Mouse (Mus musculus): ENCODE results near the gene Agpat4. TPM values are rescaled to one million over a fixed set of nuclear protein-coding genes. Genes with fewer than 3 reads are reported as not detected.

Gene Agpat4
- total RNA-seq, 1 experiment: 45.7 TPM

DNA sequence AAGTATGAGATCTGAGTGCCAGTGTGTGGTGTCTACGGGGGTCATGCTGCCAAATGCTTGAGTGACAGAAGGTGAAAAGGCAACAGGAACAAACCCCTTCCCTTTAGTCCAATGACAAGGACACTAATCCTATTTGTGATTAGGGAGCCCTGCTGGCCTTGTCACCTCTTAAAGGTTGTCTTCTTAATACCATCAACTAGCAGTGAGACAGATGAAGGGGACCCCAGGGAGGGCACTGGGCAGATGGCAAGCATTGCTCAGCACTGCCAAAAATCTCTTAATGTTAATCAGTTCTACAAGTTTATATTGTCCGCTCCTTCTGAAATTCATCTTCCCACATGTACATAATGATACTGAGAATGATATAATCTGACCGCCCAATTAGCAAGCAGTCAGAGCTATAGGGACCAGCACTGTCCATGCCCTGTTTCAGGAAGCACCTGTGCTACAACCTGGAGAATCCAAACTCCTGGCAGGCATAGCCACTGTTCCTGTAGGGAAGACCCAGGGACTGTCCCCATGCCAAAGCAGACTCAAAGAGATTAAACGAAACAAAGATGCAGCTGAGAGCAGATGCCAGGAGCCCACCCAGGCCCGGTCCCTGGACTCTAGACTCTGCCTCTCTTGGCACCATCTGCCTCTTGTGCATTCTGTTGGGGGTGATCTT, 28.1 kb upstream of the Agpat4 start:
- no peak for DNase-seq (ENCODE audit: low read depth, low spot score)
- H3K9ac ChIP-seq (ENCODE audit: insufficient read depth, low read depth, low read length, poor library complexity, severe bottlenecking): no peak overlapping the region
- peaks cover 5% of the 10 kb centered on the region; the same call in 1 of the 2 replicates for H3K9me3 ChIP-seq (ENCODE audit: control insufficient read depth, insufficient read depth, low read depth, low read length)
- H3K4me1 ChIP-seq (ENCODE audit: control insufficient read depth in 2 of 2, insufficient read depth in 2 of 2, low read length in 2 of 2, poor library complexity in 1 of 2): no peaks in the 10 kb centered on the region
- TF ChIP-seq MAFK (IDR thresholded peaks at IDR 0.05; ENCODE audit: insufficient read depth, low read depth, low read length) (no peak), HCFC1 (IDR thresholded peaks at IDR 0.05; ENCODE audit: borderline replicate concordance, insufficient read depth, low read length) (no peak), ZNF384 (IDR thresholded peaks at IDR 0.05; ENCODE audit: low read depth, low read length) (no peak), CHD2 (IDR thresholded peaks at IDR 0.05; ENCODE audit: low read depth, low read length) (no peak), ZC3H11A (IDR thresholded peaks at IDR 0.05; ENCODE audit: borderline replicate concordance, low read depth, low read length) (no peak)
- in situ Hi-C loops (cut with MboI; ENCODE audit: low sequenced_read_pairs in 2 of 2, unreplicated experiment in 2 of 2): no loop called here
- H3K4me3 ChIP-seq (ENCODE audit: insufficient read depth in 1 of 2, low read depth in 1 of 2, low read length in 2 of 2, poor library complexity in 1 of 2, severe bottlenecking in 1 of 2): no peak overlapping the region
- no peaks in the 10 kb centered on the region for H3K36me3 ChIP-seq (ENCODE audit: control insufficient read depth, insufficient read depth, low read length, poor library complexity, severe bottlenecking)
- no peak overlapping the region for H3K27ac ChIP-seq (ENCODE audit: insufficient read depth, low read depth, low read length, poor library complexity, severe bottlenecking)

DNA sequence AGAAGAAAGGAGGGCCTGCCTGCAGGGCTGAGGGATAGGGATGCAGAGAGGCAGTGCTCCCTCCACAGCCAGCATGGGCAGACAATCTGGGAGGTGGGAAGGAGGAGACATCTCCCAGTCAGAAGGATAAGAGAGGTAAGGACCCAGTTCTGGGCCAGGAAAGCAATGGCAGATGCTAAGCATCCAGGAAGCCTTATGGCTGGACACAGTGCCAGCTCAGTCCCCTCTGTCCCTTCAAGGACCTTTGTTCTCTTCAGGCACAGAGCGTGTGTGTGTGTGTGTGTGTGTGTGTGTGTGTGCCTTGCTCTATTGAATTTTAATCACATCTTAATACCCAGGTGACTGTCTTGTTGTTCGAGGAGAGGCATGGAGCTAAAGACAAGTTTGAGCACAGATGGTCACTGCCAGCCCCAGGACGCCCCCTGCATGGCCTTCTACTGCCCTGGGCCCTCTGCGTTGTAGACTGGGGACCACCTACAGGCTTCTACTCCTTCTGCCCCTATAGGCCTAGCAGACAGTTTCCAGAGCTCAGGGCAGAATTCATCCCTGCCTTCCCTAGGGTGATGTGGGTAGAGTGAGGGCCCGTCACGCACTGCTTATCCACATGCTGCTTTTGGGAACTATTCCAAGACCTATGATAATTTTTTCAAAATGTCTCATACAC, 25.5 kb upstream of the Agpat4 start:
- peaks cover 5% of the 10 kb centered on the region; the same call in 1 of the 2 replicates for H3K9me3 ChIP-seq (ENCODE audit: control insufficient read depth, insufficient read depth, low read depth, low read length)
- no peaks in the 10 kb centered on the region for H3K36me3 ChIP-seq (ENCODE audit: control insufficient read depth, insufficient read depth, low read length, poor library complexity, severe bottlenecking)
- no peak overlapping the region for H3K9ac ChIP-seq (ENCODE audit: insufficient read depth, low read depth, low read length, poor library complexity, severe bottlenecking)
- DNase-seq (ENCODE audit: low read depth, low spot score): no peak
- H3K4me3 ChIP-seq (ENCODE audit: insufficient read depth in 1 of 2, low read depth in 1 of 2, low read length in 2 of 2, poor library complexity in 1 of 2, severe bottlenecking in 1 of 2): no peak overlapping the region
- no peaks in the 10 kb centered on the region for H3K4me1 ChIP-seq (ENCODE audit: control insufficient read depth in 2 of 2, insufficient read depth in 2 of 2, low read length in 2 of 2, poor library complexity in 1 of 2)
- no peak overlapping the region for H3K27ac ChIP-seq (ENCODE audit: insufficient read depth, low read depth, low read length, poor library complexity, severe bottlenecking)
- no peak for TF ChIP-seq MAFK (IDR thresholded peaks at IDR 0.05; ENCODE audit: insufficient read depth, low read depth, low read length)
- TF ChIP-seq ZNF384 (IDR thresholded peaks at IDR 0.05; ENCODE audit: low read depth, low read length): no peak
- TF ChIP-seq ZC3H11A (IDR thresholded peaks at IDR 0.05; ENCODE audit: borderline replicate concordance, low read depth, low read length): no peak
- no peak for TF ChIP-seq CHD2 (IDR thresholded peaks at IDR 0.05; ENCODE audit: low read depth, low read length)
- no peak for TF ChIP-seq HCFC1 (IDR thresholded peaks at IDR 0.05; ENCODE audit: borderline replicate concordance, insufficient read depth, low read length)
- in situ Hi-C loops (cut with MboI; ENCODE audit: low sequenced_read_pairs in 2 of 2, unreplicated experiment in 2 of 2): no loop called here

DNA sequence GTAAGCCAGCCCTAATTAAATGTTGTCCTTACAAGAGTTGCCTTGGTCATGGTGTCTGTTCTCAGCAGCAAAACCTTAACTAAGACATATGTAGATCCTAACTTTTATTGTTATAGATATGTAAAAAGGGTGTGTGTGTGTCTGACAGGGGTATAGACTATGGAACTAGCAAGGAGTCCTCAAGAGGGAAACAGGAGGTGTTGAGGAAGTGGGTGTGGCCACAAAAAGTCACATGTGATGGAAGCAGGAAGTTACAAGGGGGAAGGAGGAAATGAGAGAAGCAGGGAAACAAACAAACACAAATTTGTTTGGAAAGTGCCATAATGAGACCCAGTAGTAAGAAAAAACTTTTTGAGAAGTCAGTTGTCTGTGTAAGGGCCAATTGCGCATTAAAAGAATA, 24.5 kb upstream of the Agpat4 start:
- H3K4me1 ChIP-seq (ENCODE audit: control insufficient read depth in 2 of 2, insufficient read depth in 2 of 2, low read length in 2 of 2, poor library complexity in 1 of 2): no peaks in the 10 kb centered on the region
- no peak overlapping the region for H3K9ac ChIP-seq (ENCODE audit: insufficient read depth, low read depth, low read length, poor library complexity, severe bottlenecking)
- DNase-seq (ENCODE audit: low read depth, low spot score): no peak
- no peak for TF ChIP-seq CHD2 (IDR thresholded peaks at IDR 0.05; ENCODE audit: low read depth, low read length)
- no peak for TF ChIP-seq ZNF384 (IDR thresholded peaks at IDR 0.05; ENCODE audit: low read depth, low read length)
- TF ChIP-seq ZC3H11A (IDR thresholded peaks at IDR 0.05; ENCODE audit: borderline replicate concordance, low read depth, low read length): no peak
- H3K4me3 ChIP-seq (ENCODE audit: insufficient read depth in 1 of 2, low read depth in 1 of 2, low read length in 2 of 2, poor library complexity in 1 of 2, severe bottlenecking in 1 of 2): no peak overlapping the region
- no peak overlapping the region for H3K27ac ChIP-seq (ENCODE audit: insufficient read depth, low read depth, low read length, poor library complexity, severe bottlenecking)
- in situ Hi-C loops (cut with MboI; ENCODE audit: low sequenced_read_pairs in 2 of 2, unreplicated experiment in 2 of 2): no loop called here
- peaks cover 5% of the 10 kb centered on the region; the same call in 1 of the 2 replicates for H3K9me3 ChIP-seq (ENCODE audit: control insufficient read depth, insufficient read depth, low read depth, low read length)
- no peaks in the 10 kb centered on the region for H3K36me3 ChIP-seq (ENCODE audit: control insufficient read depth, insufficient read depth, low read length, poor library complexity, severe bottlenecking)

DNA sequence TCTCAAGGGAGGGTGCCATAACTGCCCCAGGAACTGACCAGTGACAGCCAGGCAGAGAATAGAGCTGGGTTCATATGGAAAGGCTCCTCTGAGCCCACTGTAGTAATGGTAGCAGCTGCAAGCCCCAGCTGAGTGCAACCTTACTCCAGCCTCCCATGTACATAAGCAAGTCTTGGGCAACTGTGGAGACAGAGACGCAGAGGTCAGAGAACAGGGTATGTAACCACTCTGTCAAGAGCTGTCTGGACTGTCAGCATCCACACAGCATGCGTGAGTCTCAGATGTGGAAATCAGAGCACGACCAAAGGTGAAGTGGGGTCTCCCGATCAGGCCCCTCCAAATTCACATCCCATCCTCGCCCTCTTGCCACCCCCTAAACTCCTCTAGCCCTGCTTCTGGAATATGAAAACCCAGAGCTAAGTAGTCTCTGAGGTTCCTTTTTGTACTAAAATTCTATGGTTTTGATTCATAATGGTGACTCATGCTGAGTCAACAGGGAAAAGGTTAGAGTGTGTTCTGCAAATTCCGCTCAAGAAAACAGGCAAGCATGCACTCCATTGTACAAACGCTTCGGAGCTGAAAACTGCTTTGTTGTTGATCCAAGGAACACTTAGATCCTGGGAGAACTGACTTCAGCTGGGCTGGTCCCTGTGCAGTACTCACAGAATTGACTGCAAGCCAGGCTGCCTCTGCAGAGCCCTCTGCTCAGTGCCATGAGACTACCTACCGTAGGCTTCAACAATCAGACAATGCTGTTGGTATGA, 23.5 kb upstream of the Agpat4 start:
- DNase-seq (ENCODE audit: low read depth, low spot score): no peak
- Histone ChIP-seq H3K36me3 (ENCODE audit: control insufficient read depth, insufficient read depth, low read length, poor library complexity, severe bottlenecking) (no peaks in the 10 kb centered on the region), H3K9ac (ENCODE audit: insufficient read depth, low read depth, low read length, poor library complexity, severe bottlenecking) (no peak overlapping the region), H3K4me1 (ENCODE audit: control insufficient read depth in 2 of 2, insufficient read depth in 2 of 2, low read length in 2 of 2, poor library complexity in 1 of 2) (no peaks in the 10 kb centered on the region), H3K9me3 (ENCODE audit: control insufficient read depth, insufficient read depth, low read depth, low read length) (peaks cover 5% of the 10 kb centered on the region; the same call in 1 of the 2 replicates), H3K4me3 (ENCODE audit: insufficient read depth in 1 of 2, low read depth in 1 of 2, low read length in 2 of 2, poor library complexity in 1 of 2, severe bottlenecking in 1 of 2) (no peak overlapping the region), H3K27ac (ENCODE audit: insufficient read depth, low read depth, low read length, poor library complexity, severe bottlenecking) (no peak overlapping the region)
- no peak for TF ChIP-seq CHD2 (IDR thresholded peaks at IDR 0.05; ENCODE audit: low read depth, low read length)
- no peak for TF ChIP-seq MAFK (IDR thresholded peaks at IDR 0.05; ENCODE audit: insufficient read depth, low read depth, low read length)
- TF ChIP-seq ZC3H11A (IDR thresholded peaks at IDR 0.05; ENCODE audit: borderline replicate concordance, low read depth, low read length): no peak
- no peak for TF ChIP-seq HCFC1 (IDR thresholded peaks at IDR 0.05; ENCODE audit: borderline replicate concordance, insufficient read depth, low read length)
- TF ChIP-seq ZNF384 (IDR thresholded peaks at IDR 0.05; ENCODE audit: low read depth, low read length): no peak
- in situ Hi-C loops (cut with MboI; ENCODE audit: low sequenced_read_pairs in 2 of 2, unreplicated experiment in 2 of 2): no loop called here

Measured in ES-E14 (cell line).